Mouse (Mus musculus) embryonic facial prominence, embryonic 14.5 days (tissue): ENCODE measurements at regions not wholly inside any gene's neighbourhood (a gene's known extent, or its start where the extent isn't known, plus 50 kb on each side); places are given as distances from the start of the nearest gene placed in this dataset.

Experiments
- ATAC-seq: fragments of 200-750 bp; cut with Nextera tagmentation; 2 replicates; pipeline ENCODE4 v1.8.0; 2017; ENCODE audit warnings: low read depth, moderate number of reproducible peaks, moderate TSS enrichment
- DNase-seq: peaks from one replicate; pipeline ENCODE4 v3.0.0-alpha.2; 2015; ENCODE audit warnings: low spot score
- H3K27ac ChIP-seq: fragments of 300-500 bp; sonication (generic); replicated peaks from 2 replicates; pipeline ENCODE4 v1.5.1; 2014; ENCODE audit warnings: low read depth, mild to moderate bottlenecking, low read length, moderate library complexity
- H3K27me3 ChIP-seq: fragments of 300-500 bp; sonication (generic); replicated peaks from 2 replicates; pipeline ENCODE4 v1.6.1; 2014; ENCODE audit warnings: low read length; ENCODE audit not compliant: control insufficient read depth, insufficient read depth
- H3K36me3 ChIP-seq: fragments of 300-500 bp; sonication (generic); 2 replicates; pipeline ENCODE4 v1.6.1; 2014; ENCODE audit warnings: low read length, mixed read lengths; ENCODE audit not compliant: control insufficient read depth, insufficient read depth
- H3K4me1 ChIP-seq: fragments of 300-500 bp; sonication (generic); 2 replicates; pipeline ENCODE4 v1.6.1; 2014; ENCODE audit warnings: antibody characterized with exemption, low read length; ENCODE audit not compliant: control insufficient read depth, insufficient read depth
- H3K4me2 ChIP-seq: fragments of 300-500 bp; sonication (generic); 2 replicates; pipeline ENCODE4 v1.6.1; 2014; ENCODE audit warnings: low read depth, mild to moderate bottlenecking, low read length, moderate library complexity, mixed read lengths
- H3K4me3 ChIP-seq: fragments of 300-500 bp; sonication (generic); 2 replicates; pipeline ENCODE4 v1.5.1; 2014; ENCODE audit warnings: low read depth, mild to moderate bottlenecking, low read length
- H3K9ac ChIP-seq: fragments of 300-500 bp; sonication (generic); 2 replicates; pipeline ENCODE4 v1.6.1; 2014; ENCODE audit warnings: low read depth, mild to moderate bottlenecking, low read length, moderate library complexity, mixed read lengths
- H3K9me3 ChIP-seq: fragments of 300-500 bp; sonication (generic); 2 replicates; pipeline ENCODE4 v1.6.1; 2016; ENCODE audit warnings: low read length; ENCODE audit not compliant: control insufficient read depth
- WGBS: fragments of 180-500 bp; shearing (Covaris S2); extraction: QIAGEN DNeasy Blood & Tissue Kit; methylation state at CpG from one replicate; pipeline ENCODE4 v1.1.7; 2014; 5-methylcytosine and 5-hydroxymethylcytosine counted together

DNA sequence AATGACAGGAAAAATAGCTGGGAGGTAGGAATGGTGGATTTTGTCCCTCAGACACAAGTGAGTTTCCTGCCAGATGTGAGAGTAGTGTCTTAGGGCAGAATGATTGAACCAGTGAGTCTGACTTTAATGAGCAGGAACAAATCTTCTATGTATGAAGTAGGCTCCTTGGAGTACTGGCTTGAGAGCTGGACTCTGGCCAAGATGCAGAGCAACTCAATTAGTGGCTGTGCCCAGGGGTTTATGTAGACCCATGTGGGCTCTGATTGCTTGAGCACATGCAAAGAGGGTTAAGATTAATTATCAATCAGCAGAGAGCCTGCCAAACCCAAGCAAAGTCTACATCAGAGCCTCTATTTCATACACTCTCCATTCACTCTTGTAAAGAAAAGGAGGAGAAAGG is 92.9 kb upstream of the Htr1b start:
- H3K4me2 ChIP-seq: no peak overlapping the region
- H3K27me3 ChIP-seq: no peaks in the 10 kb centered on the region
- H3K9ac ChIP-seq: no peak overlapping the region
- H3K36me3 ChIP-seq: no peaks in the 10 kb centered on the region
- no peaks in the 10 kb centered on the region for H3K9me3 ChIP-seq
- H3K27ac ChIP-seq: no peak overlapping the region
- peak; percentile 33 for DNase-seq
- no peaks in the 10 kb centered on the region for H3K4me1 ChIP-seq
- ATAC-seq: peak; percentile 67; the same call in 1 of the 2 replicates
- no peak overlapping the region for H3K4me3 ChIP-seq

DNA sequence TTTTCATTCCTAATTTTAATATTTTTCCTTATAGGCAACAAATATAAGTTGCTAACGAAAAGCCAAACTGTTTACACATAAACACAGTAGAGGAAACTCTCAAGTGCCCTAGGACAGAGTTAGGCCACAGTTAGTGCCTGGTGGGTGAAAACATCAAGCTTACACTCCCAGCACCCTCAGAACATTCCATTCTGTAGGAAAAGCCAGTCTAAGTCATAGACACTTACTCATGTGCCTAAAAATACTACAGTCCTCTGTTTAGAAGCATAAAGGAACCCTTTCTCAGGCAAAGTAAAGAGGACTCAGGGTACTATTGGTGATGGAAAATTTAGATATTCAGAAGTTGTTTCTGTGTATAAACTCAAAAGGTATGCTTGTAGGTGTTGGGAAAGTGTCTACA is 86.5 kb upstream of the Htr1b start:
- DNase-seq: no peak
- no peak for ATAC-seq
- no peaks in the 10 kb centered on the region for H3K9me3 ChIP-seq
- 85% methylated on average over 1 of the region's 1 CpGs for WGBS
- H3K27me3 ChIP-seq: no peaks in the 10 kb centered on the region
- no peak overlapping the region for H3K4me3 ChIP-seq
- no peaks in the 10 kb centered on the region for H3K4me1 ChIP-seq
- H3K36me3 ChIP-seq: no peaks in the 10 kb centered on the region
- no peak overlapping the region for H3K4me2 ChIP-seq
- no peak overlapping the region for H3K27ac ChIP-seq
- H3K9ac ChIP-seq: no peak overlapping the region

DNA sequence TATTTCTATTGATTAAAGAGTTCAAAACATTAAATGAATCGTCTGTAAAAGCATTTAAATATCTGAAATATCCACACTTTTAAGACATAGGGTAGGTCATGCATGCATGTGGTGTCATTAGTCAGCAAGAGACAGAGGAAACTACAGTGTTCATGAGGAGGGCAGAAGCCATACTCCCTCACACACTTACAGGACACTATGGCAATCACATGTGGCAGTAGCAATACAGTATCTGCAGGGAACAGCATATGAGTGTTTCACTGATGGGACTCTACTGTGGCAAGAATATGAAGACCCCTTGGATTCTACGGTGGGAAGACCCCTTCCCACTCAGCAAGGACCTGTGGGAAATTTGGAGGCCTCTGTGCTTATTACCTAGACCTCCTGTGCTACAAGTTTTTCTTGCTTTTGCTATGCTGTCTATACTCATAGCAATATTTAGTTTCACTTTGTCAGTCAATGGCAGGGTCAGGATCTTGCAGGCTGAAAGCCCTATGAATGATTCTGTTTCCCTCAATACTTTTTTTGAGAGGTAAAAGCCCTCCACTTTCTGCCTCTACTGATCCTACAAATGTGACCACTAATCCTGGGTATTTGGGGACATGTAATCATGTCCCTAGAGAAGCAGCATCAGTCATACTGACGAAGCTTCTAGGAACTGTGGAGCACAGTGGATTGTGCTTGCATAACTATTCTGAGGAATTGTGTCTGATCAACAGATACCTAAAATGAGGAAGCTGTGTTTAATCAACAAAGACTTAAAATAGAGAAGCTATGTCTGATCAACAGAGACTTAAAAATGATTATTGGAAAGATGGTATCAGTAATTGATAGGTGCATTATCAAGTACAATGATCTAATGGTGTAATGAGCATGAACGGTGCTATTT is 83.6 kb upstream of the Htr1b start:
- Histone ChIP-seq H3K27ac (no peak overlapping the region), H3K4me3 (no peak overlapping the region), H3K36me3 (no peaks in the 10 kb centered on the region), H3K4me2 (no peak overlapping the region), H3K9me3 (no peaks in the 10 kb centered on the region), H3K9ac (no peak overlapping the region), H3K4me1 (no peaks in the 10 kb centered on the region), H3K27me3 (no peaks in the 10 kb centered on the region)
- DNase-seq: no peak
- no peak for ATAC-seq
- 80% methylated on average over 4 of the region's 4 CpGs for WGBS

DNA sequence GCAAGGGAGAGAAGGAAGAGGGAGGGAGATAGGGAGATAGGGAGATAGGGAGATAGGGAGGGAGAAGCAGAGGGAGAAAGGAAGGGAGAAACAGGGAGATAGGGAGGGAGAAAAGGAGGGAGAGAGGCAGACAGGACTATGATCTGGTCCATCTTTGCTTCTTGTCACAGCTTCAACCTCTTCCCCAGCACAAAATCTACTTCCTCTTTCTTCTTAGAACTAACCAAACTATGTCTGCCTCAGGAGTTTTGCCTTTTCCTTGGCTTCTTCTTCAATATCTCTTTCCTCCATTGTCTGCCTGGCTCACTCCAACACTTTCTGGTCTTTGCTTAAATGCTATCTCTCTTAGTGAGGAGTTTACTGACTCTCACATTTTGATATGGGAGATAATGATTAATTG is 57.7 kb upstream of the Htr1b start:
- Histone ChIP-seq H3K4me2 (no peak overlapping the region), H3K4me1 (no peaks in the 10 kb centered on the region), H3K36me3 (no peaks in the 10 kb centered on the region), H3K27me3 (no peaks in the 10 kb centered on the region), H3K9me3 (no peaks in the 10 kb centered on the region), H3K27ac (no peak overlapping the region), H3K9ac (no peak overlapping the region), H3K4me3 (no peak overlapping the region)
- ATAC-seq: no peak
- no peak for DNase-seq

DNA sequence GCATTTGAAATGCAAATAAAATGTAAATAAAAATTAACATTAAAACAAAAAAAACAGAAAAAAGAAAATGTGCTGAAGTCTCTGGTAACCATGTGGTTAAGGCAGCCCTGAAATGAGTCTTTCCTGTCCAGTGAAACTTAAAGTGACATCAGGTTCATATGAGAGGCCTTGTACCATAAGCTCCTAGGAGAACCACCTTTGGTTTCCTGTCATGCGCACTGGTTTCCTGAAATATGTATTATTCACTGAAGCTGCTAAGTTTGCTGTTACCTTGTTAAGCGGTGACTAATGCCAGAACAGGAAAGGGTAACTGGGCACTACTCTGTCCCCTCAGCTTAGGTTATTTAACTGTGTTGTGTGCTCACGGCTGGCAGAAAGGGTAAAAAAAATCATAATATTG is 56.1 kb upstream of the Htr1b start:
- Histone ChIP-seq H3K4me3 (no peak overlapping the region), H3K27ac (no peak overlapping the region), H3K9me3 (no peaks in the 10 kb centered on the region), H3K4me1 (no peaks in the 10 kb centered on the region), H3K27me3 (no peaks in the 10 kb centered on the region), H3K9ac (no peak overlapping the region), H3K4me2 (no peak overlapping the region), H3K36me3 (no peaks in the 10 kb centered on the region)
- no peak for ATAC-seq
- no peak for DNase-seq
- WGBS: 86% methylated on average over 3 of the region's 3 CpGs
